Mouse (Mus musculus) kidney, embryonic 15.5 days (tissue): Measurements from ENCODE around the gene Camk2d. TPM values are rescaled to one million over a fixed set of nuclear protein-coding genes. Genes with fewer than 3 reads are reported as not detected.

Source experiments
- ATAC-seq: fragments of 200-750 bp; cut with Nextera tagmentation; replicated peaks from 2 replicates; pipeline ENCODE4 v1.8.0; 2017; ENCODE audit warnings: moderate TSS enrichment; ENCODE audit not compliant: low FRiP score
- H3K27ac ChIP-seq: fragments of 300-500 bp; sonication (generic); 2 replicates; pipeline ENCODE4 v1.5.1; 2015; ENCODE audit warnings: mild to moderate bottlenecking, inconsistent platforms
- H3K27me3 ChIP-seq: fragments of 300-500 bp; sonication (generic); 2 replicates; pipeline ENCODE4 v1.6.1; 2015; ENCODE audit warnings: inconsistent platforms
- H3K36me3 ChIP-seq: fragments of 300-500 bp; sonication (generic); 2 replicates; pipeline ENCODE4 v1.6.1; 2015; ENCODE audit warnings: inconsistent platforms
- H3K4me1 ChIP-seq: fragments of 300-500 bp; sonication (generic); 2 replicates; pipeline ENCODE4 v1.6.1; 2015; ENCODE audit warnings: inconsistent platforms
- H3K4me2 ChIP-seq: fragments of 300-500 bp; sonication (generic); 2 replicates; pipeline ENCODE4 v1.6.1; 2015; ENCODE audit warnings: moderate library complexity, mild to moderate bottlenecking, inconsistent platforms
- H3K4me3 ChIP-seq: fragments of 300-500 bp; sonication (generic); replicated peaks from 2 replicates; pipeline ENCODE4 v1.5.1; 2015; ENCODE audit warnings: mild to moderate bottlenecking, inconsistent platforms
- H3K9ac ChIP-seq: fragments of 300-500 bp; sonication (generic); 2 replicates; pipeline ENCODE4 v1.6.1; 2015; ENCODE audit warnings: mild to moderate bottlenecking, inconsistent platforms
- H3K9me3 ChIP-seq: fragments of 300-500 bp; sonication (generic); replicated peaks from 2 replicates; pipeline ENCODE4 v1.6.1; 2016; ENCODE audit warnings: inconsistent platforms
- WGBS: fragments of 180-500 bp; shearing (Covaris S2); methylation state at CpG from one replicate; pipeline ENCODE4 v1.1.7; 2015; ENCODE audit warnings: mixed read lengths; 5-methylcytosine and 5-hydroxymethylcytosine counted together
- polyA plus RNA-seq: library from polyadenylated mRNA; unstranded; fragments of >200 nt; fragmentation: Nextera tagmentation; extraction: Ambion mirVana; gene quantifications from 2 replicates; pipeline ENCODE4 v1.2.1, GENCODE M21; 2015

Gene Camk2d
- polyA plus RNA-seq, 1 experiment from 2014 or later, result 30.6 TPM

DNA sequence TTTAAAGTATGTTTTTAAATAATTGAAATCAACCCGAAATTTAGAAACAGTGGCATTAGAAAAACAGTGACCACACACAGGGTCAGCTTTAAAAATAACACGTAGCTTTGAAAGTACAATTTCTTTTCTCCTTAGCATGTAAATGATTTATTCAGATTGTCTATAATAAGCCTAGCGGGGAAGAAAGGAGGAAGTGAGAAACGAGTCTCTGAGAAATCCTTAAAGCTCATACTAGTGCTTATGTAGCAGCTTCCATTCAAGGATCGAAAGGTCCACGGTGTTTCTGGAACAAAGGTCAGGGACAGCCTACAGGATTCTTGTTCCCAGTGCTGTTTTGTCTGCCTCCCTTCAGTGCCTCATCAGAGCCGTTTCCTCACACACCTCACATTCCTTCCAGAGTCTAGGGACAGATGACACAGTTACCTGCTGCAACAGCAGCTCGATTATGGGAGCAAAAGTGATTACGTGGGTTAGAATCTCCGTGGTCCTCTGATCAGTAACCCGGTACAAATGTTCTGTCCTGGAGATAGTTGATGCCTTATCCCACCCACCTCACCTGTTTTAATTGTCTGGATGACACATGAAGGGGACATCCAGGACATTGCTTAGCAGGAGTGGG is 17.5 kb downstream of the Camk2d start:
- H3K9me3 ChIP-seq, result no peaks in the 10 kb centered on the region
- peaks cover 26% of the 10 kb centered on the region for H3K4me1 ChIP-seq
- H3K4me3 ChIP-seq, result no peak overlapping the region
- no peak; the same call in 1 of the 2 replicates for ATAC-seq
- H3K4me2 ChIP-seq, result no peak overlapping the region
- no peaks in the 10 kb centered on the region for H3K27me3 ChIP-seq
- no peak overlapping the region for H3K9ac ChIP-seq
- H3K36me3 ChIP-seq, result no peaks in the 10 kb centered on the region
- 58% methylated on average over 11 of the region's 11 CpGs for WGBS
- H3K27ac ChIP-seq, result no peak overlapping the region

DNA sequence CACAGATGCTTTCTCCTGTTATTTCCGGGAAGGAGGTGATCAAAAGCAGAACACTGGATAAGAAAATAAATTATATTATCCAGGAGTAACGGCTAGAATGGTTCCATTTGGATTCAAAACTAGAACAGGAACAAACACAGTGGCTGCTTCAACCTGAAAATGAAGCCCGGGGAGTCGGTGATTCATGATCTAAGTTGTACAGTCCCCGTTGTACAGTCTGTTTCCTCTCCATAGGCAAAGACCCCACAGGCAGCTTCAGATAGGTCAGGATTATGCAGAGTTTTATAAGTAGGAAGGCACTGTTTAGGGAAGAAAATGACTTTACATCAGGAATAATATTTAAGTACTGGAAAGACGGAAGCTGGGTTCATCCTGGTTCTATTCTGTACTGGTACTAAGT is 19.2 kb downstream of the Camk2d start:
- H3K27ac ChIP-seq, result no peak overlapping the region
- H3K9ac ChIP-seq, result no peak overlapping the region
- no peak overlapping the region for H3K4me3 ChIP-seq
- WGBS, result 37% methylated on average over 6 of the region's 6 CpGs
- H3K27me3 ChIP-seq, result no peaks in the 10 kb centered on the region
- no peak overlapping the region for H3K4me2 ChIP-seq
- no peaks in the 10 kb centered on the region for H3K9me3 ChIP-seq
- H3K36me3 ChIP-seq, result no peaks in the 10 kb centered on the region
- peaks cover 21% of the 10 kb centered on the region for H3K4me1 ChIP-seq
- no peak for ATAC-seq

DNA sequence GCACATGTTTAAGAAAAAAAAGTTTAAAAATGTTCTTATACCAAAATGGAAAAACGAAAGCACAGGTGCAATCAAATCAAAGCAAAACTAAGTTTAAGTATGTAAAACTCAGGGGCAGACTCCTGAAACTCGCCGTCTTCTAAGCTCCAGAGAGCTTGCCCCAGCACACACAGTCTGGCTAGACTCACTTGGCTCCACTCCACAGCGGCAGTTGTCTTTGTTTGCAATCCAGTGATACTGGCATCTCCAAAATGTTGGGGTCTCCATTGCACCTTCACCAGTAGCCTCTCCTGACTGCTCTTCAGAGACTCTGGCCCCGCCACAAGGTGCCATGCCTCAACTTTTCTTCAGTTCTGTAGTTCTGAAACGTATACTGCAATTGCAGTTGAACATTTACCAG is 24.1 kb downstream of the Camk2d start:
- H3K27ac ChIP-seq, result no peak overlapping the region
- 0 out of 2 replicates have a peak, but pooled peaks cover 2% of the 10 kb centered on the region for H3K9me3 ChIP-seq
- no peak overlapping the region for H3K9ac ChIP-seq
- H3K4me1 ChIP-seq, result no peaks in the 10 kb centered on the region
- H3K27me3 ChIP-seq, result no peaks in the 10 kb centered on the region
- no peak overlapping the region for H3K4me2 ChIP-seq
- WGBS, result 91% methylated on average over 6 of the region's 6 CpGs
- ATAC-seq, result no peak
- H3K36me3 ChIP-seq, result no peaks in the 10 kb centered on the region
- H3K4me3 ChIP-seq, result no peak overlapping the region

DNA sequence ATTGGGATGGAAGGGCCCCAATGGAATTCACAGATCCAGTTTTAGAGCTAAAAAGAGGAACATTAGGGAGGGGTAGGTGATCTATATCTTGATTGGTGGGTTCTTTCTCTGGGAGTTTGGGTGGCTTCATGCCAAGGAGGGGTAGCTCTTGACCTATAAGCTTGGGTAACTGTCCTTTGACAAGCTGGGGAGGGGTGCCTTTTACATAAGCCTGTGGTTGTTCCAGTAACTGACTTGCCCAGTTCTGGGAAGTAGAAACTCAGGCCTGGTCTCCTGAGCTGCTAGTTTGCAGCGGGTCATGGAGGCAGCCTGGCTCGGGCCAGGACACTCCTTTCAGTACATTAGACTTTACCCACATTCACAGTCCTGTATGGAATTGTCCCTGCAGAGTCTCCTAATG is 26.4 kb downstream of the Camk2d start:
- WGBS, result 90% methylated on average over 2 of the region's 2 CpGs
- Histone ChIP-seq H3K9ac (no peak overlapping the region), H3K36me3 (no peaks in the 10 kb centered on the region), H3K4me2 (no peak overlapping the region), H3K27ac (no peak overlapping the region), H3K9me3 (0 out of 2 replicates have a peak, but pooled peaks cover 2% of the 10 kb centered on the region), H3K27me3 (no peaks in the 10 kb centered on the region), H3K4me1 (no peaks in the 10 kb centered on the region), H3K4me3 (no peak overlapping the region)
- ATAC-seq, result no peak

DNA sequence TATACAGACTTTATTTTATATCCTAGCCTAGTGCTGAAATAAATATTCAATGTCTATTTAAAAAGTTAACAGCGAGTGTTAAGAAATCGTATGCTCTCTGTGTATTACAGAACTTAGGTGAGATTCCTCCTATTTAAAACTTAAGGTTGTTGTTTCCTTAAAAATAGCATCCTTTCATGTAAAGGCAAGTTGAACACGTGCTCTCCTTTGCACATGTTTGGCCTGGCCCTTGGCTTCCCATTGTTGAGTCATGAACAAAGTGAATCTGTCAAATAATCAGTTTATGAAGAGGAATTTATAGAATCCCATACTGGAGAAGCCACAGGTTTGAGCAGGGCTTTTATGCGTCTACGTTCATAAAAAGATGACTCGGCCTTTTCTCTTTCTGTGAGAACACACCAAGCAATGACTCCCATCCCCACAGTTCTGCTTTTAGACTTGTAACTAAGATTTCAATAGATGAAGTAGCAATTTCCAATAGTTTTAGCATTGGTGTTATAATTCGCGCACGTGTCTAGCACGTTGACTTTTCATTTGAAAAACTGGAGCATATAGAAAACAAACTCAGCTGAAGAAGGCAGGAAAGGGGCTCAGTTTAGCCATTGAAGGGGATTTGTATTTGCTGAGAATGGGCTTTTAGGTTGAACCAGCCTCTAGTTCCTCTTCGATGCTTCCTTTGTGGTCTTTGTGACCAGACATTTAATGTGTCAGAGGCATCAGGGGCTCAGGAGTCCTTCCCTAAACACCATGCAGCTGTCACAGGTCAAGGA is 29.1 kb downstream of the Camk2d start:
- H3K9me3 ChIP-seq, result 0 out of 2 replicates have a peak, but pooled peaks cover 2% of the 10 kb centered on the region

DNA sequence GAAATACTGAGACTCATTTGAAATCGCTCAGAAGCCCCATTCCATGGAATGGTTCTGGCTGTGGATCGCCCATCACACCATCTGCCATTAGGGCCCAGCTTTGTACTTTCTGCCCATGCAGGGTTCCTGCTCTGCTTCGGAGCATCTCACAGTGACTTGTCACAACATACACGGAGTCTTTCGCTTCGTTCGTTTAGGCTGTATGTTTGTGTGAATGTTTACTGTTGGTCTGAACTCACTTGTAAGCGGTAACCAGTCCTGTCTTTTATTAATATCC is 29.6 kb downstream of the Camk2d start:
- Histone ChIP-seq H3K4me3 (no peak overlapping the region), H3K27ac (no peak overlapping the region), H3K27me3 (no peaks in the 10 kb centered on the region), H3K36me3 (no peaks in the 10 kb centered on the region), H3K9ac (no peak overlapping the region), H3K4me1 (no peaks in the 10 kb centered on the region), H3K4me2 (no peak overlapping the region), H3K9me3 (0 out of 2 replicates have a peak, but pooled peaks cover 2% of the 10 kb centered on the region)
- no peak for ATAC-seq
- WGBS, result 86% methylated on average over 8 of the region's 8 CpGs

More for the DNA sequence above, 29.1 kb downstream of the Camk2d start:
- Histone ChIP-seq H3K9ac (no peak overlapping the region), H3K4me3 (no peak overlapping the region), H3K27ac (no peak overlapping the region), H3K27me3 (no peaks in the 10 kb centered on the region), H3K36me3 (no peaks in the 10 kb centered on the region), H3K4me1 (no peaks in the 10 kb centered on the region), H3K4me2 (no peak overlapping the region)
- WGBS, result 87% methylated on average over 11 of the region's 11 CpGs
- ATAC-seq, result no peak

DNA sequence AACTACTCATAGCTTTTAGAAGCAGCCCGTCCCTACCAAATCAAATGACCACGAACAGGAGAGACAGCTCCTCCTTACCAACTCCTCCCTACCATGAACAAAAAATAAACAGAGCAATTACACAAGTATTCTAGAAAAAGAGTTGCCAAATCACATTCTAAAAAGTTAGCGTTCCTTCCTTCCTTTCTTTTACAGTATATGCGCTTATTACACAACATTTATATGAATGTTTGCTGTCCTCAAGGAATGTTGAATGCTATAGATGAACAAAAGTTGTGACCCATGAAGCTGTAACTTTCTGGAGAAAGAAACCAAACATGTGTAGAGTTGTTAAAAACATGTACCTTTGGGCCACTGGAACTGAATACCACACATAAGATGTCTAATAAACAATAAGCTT is 31.9 kb downstream of the Camk2d start:
- 0 out of 2 replicates have a peak, but pooled peaks cover 2% of the 10 kb centered on the region for H3K9me3 ChIP-seq
- no peak overlapping the region for H3K9ac ChIP-seq
- H3K36me3 ChIP-seq, result no peaks in the 10 kb centered on the region
- no peaks in the 10 kb centered on the region for H3K27me3 ChIP-seq
- no peak overlapping the region for H3K27ac ChIP-seq
- H3K4me1 ChIP-seq, result no peaks in the 10 kb centered on the region
- H3K4me2 ChIP-seq, result no peak overlapping the region
- no peak for ATAC-seq
- WGBS, result 89% methylated on average over 4 of the region's 4 CpGs
- H3K4me3 ChIP-seq, result no peak overlapping the region

DNA sequence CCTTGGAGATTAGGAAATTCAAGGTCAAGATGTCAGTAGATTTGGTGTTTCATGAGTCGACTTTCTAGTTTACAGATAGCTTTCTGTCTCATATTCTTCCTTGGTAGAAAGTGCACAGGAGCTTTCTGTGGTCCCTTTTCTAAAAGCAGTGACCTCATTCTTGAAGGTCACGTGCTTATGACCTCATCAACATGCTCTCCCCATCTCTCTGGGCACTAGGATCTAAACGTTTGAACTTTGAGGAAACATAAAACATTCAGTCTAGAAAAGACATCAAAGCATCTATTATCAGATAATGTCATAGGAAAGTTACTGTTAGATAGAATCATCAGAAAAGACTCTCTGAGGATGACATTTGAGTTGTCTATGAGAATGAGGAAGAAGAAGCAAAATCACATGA is 32.3 kb downstream of the Camk2d start:
- no peak overlapping the region for H3K4me2 ChIP-seq
- no peaks in the 10 kb centered on the region for H3K4me1 ChIP-seq
- H3K27me3 ChIP-seq, result no peaks in the 10 kb centered on the region
- no peak overlapping the region for H3K27ac ChIP-seq
- 0 out of 2 replicates have a peak, but pooled peaks cover 1% of the 10 kb centered on the region for H3K9me3 ChIP-seq
- H3K36me3 ChIP-seq, result no peaks in the 10 kb centered on the region
- WGBS, result 44% methylated on average over 3 of the region's 3 CpGs
- no peak for ATAC-seq
- no peak overlapping the region for H3K4me3 ChIP-seq
- H3K9ac ChIP-seq, result no peak overlapping the region

DNA sequence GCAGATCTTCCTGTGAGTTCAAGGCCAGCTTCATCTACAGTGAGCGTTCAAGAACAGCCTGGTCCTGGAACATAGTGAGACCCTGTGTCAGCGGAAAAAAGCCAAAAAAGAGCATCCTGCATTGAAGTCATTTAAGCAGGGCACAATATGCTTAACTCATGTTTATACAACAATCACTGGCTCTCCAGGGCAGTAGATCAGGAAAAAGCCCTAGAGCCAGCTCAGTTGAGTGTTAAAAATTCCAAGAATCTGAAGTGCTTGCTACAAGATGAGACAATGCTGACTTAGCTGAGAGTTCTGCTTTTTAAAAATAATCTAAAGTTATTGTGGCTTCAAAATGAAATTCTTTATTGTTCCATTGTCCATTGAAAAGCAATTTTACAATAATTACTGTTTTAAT is 32.9 kb downstream of the Camk2d start:
- H3K27ac ChIP-seq, result 0 out of 2 replicates have a peak overlapping the region, but pooled peaks have one; percentile 23

DNA sequence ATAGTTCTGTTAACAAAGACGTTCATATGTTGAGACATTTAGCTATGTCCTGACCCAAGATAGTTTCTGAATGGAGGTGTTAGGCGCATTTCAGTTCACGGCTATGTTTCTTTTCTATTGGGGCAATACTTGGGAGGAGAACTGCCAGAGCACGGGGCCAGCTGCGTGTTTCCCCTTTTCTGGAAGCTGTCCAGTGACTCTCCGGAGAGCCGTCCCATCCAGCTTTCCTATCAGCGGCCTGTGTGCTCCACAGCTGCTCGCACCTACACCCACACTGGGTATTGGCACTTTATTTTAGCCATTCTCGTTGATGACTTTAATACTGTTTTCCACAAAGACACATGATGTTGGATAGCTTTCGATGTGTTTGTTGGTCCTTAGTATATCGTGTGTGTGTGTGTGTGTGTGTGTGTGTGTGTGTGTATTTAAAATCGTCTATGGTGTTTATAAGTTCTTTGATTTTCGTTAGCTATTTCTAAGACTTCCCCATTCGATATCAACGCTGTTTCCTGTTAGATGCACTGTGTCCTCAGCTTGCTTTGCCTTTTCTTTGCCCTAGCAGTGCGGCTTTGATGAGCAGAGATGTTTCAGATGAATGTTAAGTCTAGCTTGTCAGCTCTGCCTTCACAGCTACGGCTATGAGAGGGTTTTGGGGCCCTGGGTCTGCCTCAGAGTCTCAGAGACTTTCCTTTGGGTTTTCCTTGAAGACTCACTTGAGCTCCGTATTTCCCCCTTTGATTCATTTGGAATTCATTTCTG is 34.2 kb downstream of the Camk2d start:
- ATAC-seq, result no peak
- 82% methylated on average over 19 of the region's 19 CpGs for WGBS
- Histone ChIP-seq H3K27me3 (no peaks in the 10 kb centered on the region), H3K9me3 (no peaks in the 10 kb centered on the region), H3K27ac (no peak overlapping the region), H3K4me1 (no peaks in the 10 kb centered on the region), H3K4me2 (no peak overlapping the region), H3K36me3 (no peaks in the 10 kb centered on the region), H3K4me3 (no peak overlapping the region), H3K9ac (no peak overlapping the region)

More for the DNA sequence above, 32.9 kb downstream of the Camk2d start:
- Histone ChIP-seq H3K36me3 (no peaks in the 10 kb centered on the region), H3K9ac (no peak overlapping the region), H3K27me3 (no peaks in the 10 kb centered on the region), H3K4me3 (no peak overlapping the region), H3K4me1 (no peaks in the 10 kb centered on the region), H3K9me3 (no peaks in the 10 kb centered on the region), H3K4me2 (no peak overlapping the region)
- ATAC-seq, result no peak
- 95% methylated on average over 2 of the region's 2 CpGs for WGBS

DNA sequence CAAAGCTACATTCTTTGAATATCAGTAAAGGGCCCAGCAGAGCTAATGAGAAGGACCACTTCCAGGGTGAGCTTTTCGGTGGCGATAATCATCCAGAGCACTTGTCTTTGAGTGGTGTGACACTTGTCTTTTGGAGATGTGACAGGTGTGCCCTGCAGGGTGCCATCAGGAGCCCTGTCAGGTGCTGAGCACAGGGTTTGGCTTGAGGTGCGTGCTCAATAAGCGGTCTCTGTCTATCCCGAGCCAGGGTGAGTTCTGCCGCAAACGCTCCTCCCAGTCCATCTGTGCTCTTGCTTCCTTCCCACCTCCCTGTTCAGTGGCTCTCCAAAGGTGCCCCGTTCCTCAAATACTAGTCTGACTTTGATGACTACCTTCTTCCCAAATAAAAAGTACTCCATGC is 35.5 kb downstream of the Camk2d start:
- no peak for ATAC-seq
- 86% methylated on average over 8 of the region's 8 CpGs for WGBS
- H3K4me3 ChIP-seq, result no peak overlapping the region
- H3K4me1 ChIP-seq, result no peaks in the 10 kb centered on the region
- H3K27me3 ChIP-seq, result no peaks in the 10 kb centered on the region
- H3K9me3 ChIP-seq, result no peaks in the 10 kb centered on the region
- no peak overlapping the region for H3K9ac ChIP-seq
- H3K27ac ChIP-seq, result no peak overlapping the region
- no peak overlapping the region for H3K4me2 ChIP-seq
- no peaks in the 10 kb centered on the region for H3K36me3 ChIP-seq

DNA sequence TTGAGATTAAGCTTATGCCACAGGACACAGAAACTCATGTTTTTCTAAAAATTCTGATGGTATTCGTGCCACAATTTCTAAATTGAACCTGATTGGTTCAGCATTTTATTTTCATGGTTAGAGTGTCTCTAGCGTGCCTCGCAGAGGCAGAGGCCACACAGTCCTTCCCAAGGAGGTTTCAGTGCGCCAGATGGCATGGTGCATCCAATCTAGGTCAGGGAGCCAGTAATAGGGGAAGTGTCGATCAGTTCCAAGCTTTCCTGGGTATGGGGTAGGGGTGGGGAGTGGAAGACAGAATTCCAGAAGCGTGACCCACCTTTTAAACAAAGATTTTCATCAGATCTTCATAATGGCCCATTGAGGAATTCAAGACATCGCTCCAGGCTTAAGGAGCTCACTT is 36.5 kb downstream of the Camk2d start:
- Histone ChIP-seq H3K9me3 (no peaks in the 10 kb centered on the region), H3K4me2 (no peak overlapping the region), H3K27me3 (no peaks in the 10 kb centered on the region), H3K36me3 (no peaks in the 10 kb centered on the region), H3K27ac (no peak overlapping the region), H3K9ac (no peak overlapping the region), H3K4me3 (no peak overlapping the region), H3K4me1 (no peaks in the 10 kb centered on the region)
- no peak for ATAC-seq
- 79% methylated on average over 7 of the region's 7 CpGs for WGBS
